Mouse (Mus musculus) bone marrow, adult 2 months (tissue): ENCODE measurements around the gene Galnt10. TPM values are rescaled to one million over a fixed set of nuclear protein-coding genes. Genes with fewer than 3 reads are reported as not detected.

Experiments
- H3K27ac ChIP-seq: fragments of 200-500 bp; 2 replicates; pipeline ENCODE4 v1.5.1; 2012; ENCODE audit warnings: low read depth, mild to moderate bottlenecking, control low read depth, inconsistent platforms, low read length; ENCODE audit not compliant: control insufficient read depth, poor library complexity, insufficient read depth
- H3K4me1 ChIP-seq: fragments of 200-500 bp; 2 replicates; pipeline ENCODE4 v1.6.1; 2011; ENCODE audit warnings: low read length; ENCODE audit not compliant: control insufficient read depth, insufficient read depth
- H3K4me3 ChIP-seq: fragments of 200-500 bp; replicated peaks from 2 replicates; pipeline ENCODE3; 2011; ENCODE audit warnings: mild to moderate bottlenecking, low read depth, low read length, control low read depth; ENCODE audit not compliant: control insufficient read depth
- CTCF ChIP-seq: fragments of 200-500 bp; IDR thresholded peaks from 2 replicates; pipeline ENCODE4 v1.5.1; 2011; ENCODE audit warnings: low read length, control low read depth; ENCODE audit not compliant: control insufficient read depth, insufficient read depth
- POLR2A ChIP-seq: fragments of 200-500 bp; IDR thresholded peaks from 2 replicates; pipeline ENCODE4 v1.6.1; 2011; ENCODE audit warnings: low read depth, mild to moderate bottlenecking, control low read depth, low read length, borderline replicate concordance; ENCODE audit not compliant: control insufficient read depth
- WGBS: fragments of 180-500 bp; shearing (Covaris S2); methylation state at CpG from one replicate; pipeline ENCODE4 v1.1.7; 2018; 5-methylcytosine and 5-hydroxymethylcytosine counted together
- polyA plus RNA-seq: library from polyadenylated mRNA; stranded (reverse); fragments of >200 nt; gene quantifications from 2 replicates; pipeline ENCODE4 v1.2.4, GENCODE M21; 2011; ENCODE audit warnings: low replicate concordance; ENCODE audit not compliant: missing spikeins, insufficient read depth, insufficient read length

Galnt10 gene
- polyA plus RNA-seq, 1 experiment, result 16.6 TPM

DNA sequence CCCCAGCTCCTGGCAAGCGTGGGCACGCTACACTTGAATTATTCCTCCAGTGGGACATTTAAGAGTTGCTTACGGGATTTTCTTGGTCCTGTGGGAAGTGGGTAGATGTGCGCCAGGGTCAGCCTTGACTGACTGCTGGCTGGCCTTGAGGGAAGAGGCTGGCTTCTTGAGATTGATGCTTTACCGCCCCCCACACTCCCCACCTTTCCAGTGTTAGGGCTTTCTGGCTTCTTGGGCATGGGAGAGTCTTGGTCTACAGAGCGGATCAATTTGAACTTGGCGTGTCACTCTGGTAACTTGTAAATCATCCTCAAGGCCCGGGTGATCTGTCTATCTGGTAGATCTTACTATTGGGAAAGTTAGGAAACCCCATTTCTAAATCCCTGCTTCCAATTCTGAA, 1.7 kb downstream of the Galnt10 start:
- 88% methylated on average over 8 of the region's 8 CpGs for WGBS
- Histone ChIP-seq H3K27ac (no peak overlapping the region), H3K4me1 (peaks cover 4% of the 10 kb centered on the region; the same call in 1 of the 2 replicates), H3K4me3 (peak overlapping the region; percentile 53)
- TF ChIP-seq CTCF, result no peak

DNA sequence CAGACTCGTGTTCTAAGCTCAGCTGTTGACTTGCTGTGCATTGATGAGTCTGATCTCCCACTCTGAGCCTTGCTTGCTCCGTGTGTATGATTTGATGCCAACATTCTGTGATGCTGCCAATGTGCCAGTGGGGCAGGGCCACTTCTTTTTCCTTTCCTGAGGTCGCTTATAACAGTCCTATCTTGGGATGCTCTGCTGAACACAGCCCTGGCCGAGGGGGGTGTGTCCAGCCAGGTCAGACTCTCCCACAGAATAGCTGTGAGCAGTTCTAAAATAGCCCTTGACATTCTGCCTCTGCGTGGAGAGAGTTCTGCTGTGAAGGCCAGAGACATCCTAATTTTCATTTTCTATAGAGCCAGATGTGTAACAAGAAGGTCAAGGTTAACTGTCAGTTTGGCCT, 2.2 kb downstream of the Galnt10 start:
- Histone ChIP-seq H3K27ac (no peak overlapping the region), H3K4me1 (peaks cover 6% of the 10 kb centered on the region; the same call in 1 of the 2 replicates), H3K4me3 (peak overlapping the region; percentile 54)
- 72% methylated on average over 5 of the region's 5 CpGs for WGBS
- no peak for TF ChIP-seq POLR2A
- TF ChIP-seq CTCF, result no peak

DNA sequence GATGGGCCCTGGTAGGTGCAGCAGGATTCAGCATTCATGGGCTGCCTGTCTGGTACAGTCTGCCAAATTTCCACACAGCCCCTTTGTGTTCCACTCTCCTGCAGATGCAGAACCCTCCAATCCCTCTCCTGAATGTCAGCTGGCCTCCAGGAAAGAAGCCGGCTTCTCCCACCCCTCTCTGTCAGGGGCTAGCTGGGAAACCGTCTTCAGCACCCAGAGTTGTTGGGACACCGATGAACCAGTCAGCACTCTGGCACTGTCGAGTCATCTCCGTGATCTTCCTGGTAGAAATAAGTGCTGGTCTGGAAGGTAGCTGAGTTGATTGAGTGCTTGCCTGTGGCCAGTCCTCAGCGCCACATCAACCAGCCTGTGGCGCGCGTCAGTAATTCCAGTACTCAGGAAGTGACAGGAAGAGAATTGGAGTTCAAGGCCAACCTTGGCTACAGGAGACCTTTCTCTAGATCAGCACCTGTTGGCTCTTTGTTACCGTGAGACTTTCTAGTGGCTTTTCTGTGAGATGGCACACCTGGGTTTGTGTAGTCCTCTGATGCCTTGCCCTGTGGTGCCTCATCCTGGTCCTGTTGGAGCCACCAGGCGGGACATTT, 3.1 kb downstream of the Galnt10 start:
- TF ChIP-seq POLR2A (no peak), CTCF (no peak)
- whole genome bisulfite sequencing, result 88% methylated on average over 11 of the region's 11 CpGs
- Histone ChIP-seq H3K27ac (no peak overlapping the region), H3K4me3 (no peak overlapping the region), H3K4me1 (peaks cover 6% of the 10 kb centered on the region; the same call in 1 of the 2 replicates)

DNA sequence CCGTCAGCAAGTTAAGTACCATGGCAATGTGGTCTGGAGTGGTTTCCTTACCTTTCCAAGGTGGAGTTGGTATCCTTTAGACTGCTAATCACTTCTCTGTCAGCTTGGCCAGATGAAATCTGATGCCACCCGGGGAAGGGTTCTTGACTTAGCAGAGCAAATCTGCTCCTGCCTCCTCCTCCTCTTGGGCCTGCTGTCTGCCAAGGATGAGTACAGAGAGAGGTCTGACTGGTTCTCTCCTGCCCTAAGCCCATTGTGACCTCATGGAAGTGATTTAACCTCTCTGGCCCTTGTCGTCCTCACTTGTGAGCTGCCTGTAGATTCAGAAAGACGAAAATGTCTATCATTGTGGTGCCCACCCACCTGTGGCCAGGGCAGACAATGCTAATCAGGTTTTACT, 4.0 kb downstream of the Galnt10 start:
- Histone ChIP-seq H3K4me1 (peaks cover 10% of the 10 kb centered on the region), H3K4me3 (no peak overlapping the region), H3K27ac (no peak overlapping the region)
- TF ChIP-seq CTCF (no peak), POLR2A (no peak)
- WGBS, result 64% methylated on average over 4 of the region's 4 CpGs

DNA sequence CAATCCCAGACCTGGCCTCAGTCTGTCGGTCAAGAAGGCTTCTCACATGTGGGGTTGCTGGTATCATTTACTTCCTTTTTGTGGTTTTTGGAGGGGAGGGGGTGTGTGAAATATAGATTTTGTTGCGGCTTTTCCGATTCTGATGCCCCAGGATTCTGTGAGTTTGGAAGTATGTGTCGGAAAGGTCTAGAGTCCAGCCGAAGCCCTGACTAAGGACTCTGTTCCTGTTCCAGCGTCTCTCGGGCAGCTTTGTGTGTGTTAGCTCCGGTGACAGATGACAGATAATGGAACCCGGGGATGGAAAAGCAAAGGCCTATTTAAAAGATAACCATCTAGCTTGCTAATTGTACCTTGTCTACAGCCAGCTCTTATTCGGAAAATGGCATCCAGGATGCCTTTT, 4.4 kb downstream of the Galnt10 start:
- no peak overlapping the region for H3K27ac ChIP-seq
- peaks cover 12% of the 10 kb centered on the region for H3K4me1 ChIP-seq
- no peak for TF ChIP-seq POLR2A
- TF ChIP-seq CTCF, result no peak
- WGBS, result 54% methylated on average over 10 of the region's 10 CpGs
- H3K4me3 ChIP-seq, result no peak overlapping the region

DNA sequence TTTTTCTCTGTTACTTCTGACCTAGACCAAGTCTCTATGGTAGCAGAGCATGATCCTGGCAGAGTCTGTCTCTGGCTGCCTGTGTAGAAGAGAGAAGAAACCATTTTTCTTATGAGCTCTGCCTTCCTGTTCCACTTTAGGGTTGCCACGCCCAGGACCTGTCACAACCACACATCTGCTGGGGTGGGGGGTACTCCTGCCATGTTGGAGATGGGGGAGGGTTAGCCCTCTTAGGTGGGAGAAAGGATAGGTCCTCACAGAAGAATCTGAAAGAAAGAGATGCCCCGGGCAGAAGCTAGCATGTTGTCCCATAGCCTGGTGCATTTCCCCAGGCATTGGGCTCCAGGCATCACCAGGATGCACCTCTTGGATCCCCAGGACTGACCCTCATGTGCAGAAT, 5.6 kb downstream of the Galnt10 start:
- TF ChIP-seq CTCF, result no peak
- no peak for TF ChIP-seq POLR2A
- Histone ChIP-seq H3K4me3 (no peak overlapping the region), H3K27ac (peak overlapping the region; percentile 64), H3K4me1 (peaks cover 12% of the 10 kb centered on the region)
- WGBS, result 52% methylated on average over 2 of the region's 2 CpGs

DNA sequence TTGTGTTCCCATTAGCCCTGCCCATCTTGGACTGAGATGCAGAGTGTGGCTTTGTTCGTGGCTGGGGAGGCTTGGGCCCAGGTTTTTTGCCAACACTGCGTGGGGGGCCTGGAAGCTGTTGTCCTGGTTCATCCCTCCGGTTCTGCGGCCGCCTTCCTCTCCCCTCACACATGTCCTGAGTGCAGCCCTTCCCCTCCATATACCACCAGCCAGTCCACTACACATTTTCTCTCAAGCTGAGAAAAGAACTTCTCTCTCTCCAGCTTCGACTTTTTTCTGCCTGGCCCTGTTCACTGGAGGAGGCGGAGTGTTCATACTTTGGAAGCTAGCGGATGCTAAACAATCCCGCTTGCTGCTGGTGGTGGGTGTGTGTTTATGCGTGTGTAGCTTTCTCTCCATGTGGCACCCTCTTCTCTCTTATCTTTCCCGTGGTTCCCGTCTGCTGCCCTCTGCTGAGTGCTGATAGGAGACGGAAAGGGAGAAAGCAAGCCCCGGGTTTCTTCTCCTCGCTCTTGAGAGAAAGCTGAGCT, 6.1 kb downstream of the Galnt10 start:
- WGBS, result 49% methylated on average over 15 of the region's 15 CpGs

DNA sequence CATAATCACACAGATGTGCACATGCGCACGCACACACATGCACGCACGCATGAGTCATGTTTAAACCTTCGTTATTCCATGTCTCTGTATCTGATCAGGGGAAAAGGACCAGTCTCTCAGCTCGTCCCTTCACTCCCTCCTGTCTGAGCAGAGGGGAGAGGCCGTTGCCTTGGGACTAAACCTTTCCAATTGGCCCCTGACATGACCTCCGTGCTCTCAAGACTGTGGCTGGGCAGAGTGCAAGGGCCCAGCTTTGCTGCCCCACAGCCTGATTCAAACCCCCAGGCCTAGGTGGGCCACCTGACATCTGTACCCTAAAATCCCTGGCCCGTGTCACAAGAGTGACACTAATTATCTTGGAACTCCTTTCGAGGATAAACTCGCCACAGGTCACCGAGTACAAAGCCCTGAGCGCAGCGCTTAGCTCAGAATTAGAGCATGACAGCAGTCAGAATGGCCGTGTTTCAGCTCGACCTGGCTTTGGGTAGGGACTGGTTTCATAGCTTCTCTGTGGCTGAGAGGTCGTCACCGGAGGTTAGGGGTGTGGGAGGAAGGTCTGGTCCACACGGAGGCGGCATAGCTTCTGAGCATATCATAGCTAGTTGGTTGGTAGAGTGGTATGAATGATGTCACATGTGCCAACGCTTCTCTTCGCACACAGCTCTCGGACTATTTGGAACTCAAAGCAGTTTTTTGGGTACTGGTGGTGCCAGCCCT, 7.1 kb downstream of the Galnt10 start:
- H3K4me3 ChIP-seq, result no peak overlapping the region

More for the DNA sequence above, 6.1 kb downstream of the Galnt10 start:
- Histone ChIP-seq H3K4me3 (no peak overlapping the region), H3K27ac (peak overlapping the region; percentile 78), H3K4me1 (peaks cover 11% of the 10 kb centered on the region)
- TF ChIP-seq POLR2A (no peak), CTCF (no peak)

More for the DNA sequence above, 7.1 kb downstream of the Galnt10 start:
- WGBS, result 83% methylated on average over 23 of the region's 23 CpGs
- peaks cover 11% of the 10 kb centered on the region for H3K4me1 ChIP-seq
- H3K27ac ChIP-seq, result peak overlapping the region; percentile 78
- TF ChIP-seq CTCF (no peak), POLR2A (no peak)
